In genomic region chr4:32083456-32083855, GRCm38 (mm10) we compare ENCODE assay signal across 21 mouse cellular contexts.
DNase-seq lines count a peak whose midpoint lies in the region; ATAC-seq lines count a peak whose summit lies in the region.
"Had no signal": no experiment of that assay in that cellular context is flagged by ENCODE, and none has a peak within 500 bp of the region (broad histone marks: within the 10 kb centered on the region; RNA-seq: fewer than 3 reads in every experiment).

No protein-coding gene starts in this region.

- WGBS in forebrain, embryonic 10.5 days = 51% methylated on average over 8 of the region's 8 CpGs
- WGBS in forebrain, embryonic 12.5 days = 42% methylated on average over 8 of the region's 8 CpGs
- WGBS in limb, embryonic 11.5 days = 64% methylated on average over 8 of the region's 8 CpGs

- no peak for DNase-seq in forebrain, embryonic 10.5 days (ENCODE audit: extremely low spot score, low spot score)
- peak; percentile 84 for DNase-seq in retina, postnatal 1 day
- DNase-seq in retina, embryonic 14.5 days (ENCODE audit: low spot score) = no peak
- DNase-seq in limb, embryonic 11.5 days (ENCODE audit: low spot score) = no peak
- no peak for DNase-seq in frontal cortex, postnatal 25 days (ENCODE audit: low spot score in 2 of 2)
- no peak for DNase-seq in liver
- DNase-seq: adrenal gland, postnatal 14 days; cerebellum, adult 11 months; cerebellum, postnatal 36 days; gastrocnemius, postnatal 14 days; heart, adult 18-20 months; heart, postnatal 4 days; thymus, postnatal 14 days had no signal

- ATAC-seq in forebrain, embryonic 12.5 days (ENCODE audit: low FRiP score) = no peak
- ATAC-seq in limb, embryonic 11.5 days (ENCODE audit: insufficient number of reproducible peaks, low FRiP score, low TSS enrichment, low read depth) = no peak
- ATAC-seq: activated CD4-positive, CD25-positive, alpha-beta regulatory T cell, adult 4 months; CD4-positive, CD25-positive, alpha-beta regulatory T cell, adult 4 months; intestine, postnatal 0 days; lung, postnatal 0 days; midbrain, embryonic 13.5 days had no signal

- H3K4me3 ChIP-seq in forebrain, embryonic 10.5 days = no peak overlapping the region
- H3K4me3 ChIP-seq in forebrain, embryonic 12.5 days (replicated peaks) = no peak overlapping the region
- no peak overlapping the region for H3K4me3 ChIP-seq in limb, embryonic 11.5 days (ENCODE audit: low read depth, low read length)
- H3K4me3 ChIP-seq: erythroblast, embryonic 14.5 days; kidney, embryonic 15.5 days; midbrain, embryonic 13.5 days had no signal

- H3K4me2 ChIP-seq in forebrain, embryonic 12.5 days = no peak overlapping the region
- H3K4me2 ChIP-seq in limb, embryonic 11.5 days (ENCODE audit: low read depth, severe bottlenecking) = no peak overlapping the region
- H3K4me2 ChIP-seq: kidney, embryonic 15.5 days; midbrain, embryonic 13.5 days had no signal

- H3K9me3 ChIP-seq in forebrain, embryonic 10.5 days = no peaks in the 10 kb centered on the region
- no peaks in the 10 kb centered on the region for H3K9me3 ChIP-seq in forebrain, embryonic 12.5 days
- no peaks in the 10 kb centered on the region for H3K9me3 ChIP-seq in limb, embryonic 11.5 days (ENCODE audit: control insufficient read depth, low read length)
- H3K9me3 ChIP-seq: kidney, embryonic 15.5 days; midbrain, embryonic 13.5 days had no signal

- H3K9ac ChIP-seq in forebrain, embryonic 12.5 days = no peak overlapping the region
- H3K9ac ChIP-seq in limb, embryonic 11.5 days (ENCODE audit: low read length) = no peak overlapping the region
- H3K9ac ChIP-seq: kidney, embryonic 15.5 days; midbrain, embryonic 13.5 days had no signal

- H3K4me1 ChIP-seq in forebrain, embryonic 10.5 days = peaks cover 11% of the 10 kb centered on the region
- H3K4me1 ChIP-seq in forebrain, embryonic 12.5 days = no peaks in the 10 kb centered on the region
- no peaks in the 10 kb centered on the region for H3K4me1 ChIP-seq in limb, embryonic 11.5 days (ENCODE audit: control insufficient read depth, insufficient read depth, low read length)
- H3K4me1 ChIP-seq: kidney, embryonic 15.5 days had no signal

- no peaks in the 10 kb centered on the region for H3K36me3 ChIP-seq in forebrain, embryonic 10.5 days (replicated peaks)
- H3K36me3 ChIP-seq in forebrain, embryonic 12.5 days (replicated peaks) = no peaks in the 10 kb centered on the region
- no peaks in the 10 kb centered on the region for H3K36me3 ChIP-seq in limb, embryonic 11.5 days (ENCODE audit: control insufficient read depth, insufficient read depth, low read length)
- H3K36me3 ChIP-seq: kidney, embryonic 15.5 days; midbrain, embryonic 13.5 days had no signal

- H3K27ac ChIP-seq in forebrain, embryonic 10.5 days = peak overlapping the region; percentile 60
- H3K27ac ChIP-seq in forebrain, embryonic 12.5 days = no peak overlapping the region
- H3K27ac ChIP-seq in limb, embryonic 11.5 days (replicated peaks; ENCODE audit: low read depth, low read length) = 0 out of 2 replicates have a peak overlapping the region, but pooled peaks have one; percentile 26
- H3K27ac ChIP-seq: kidney, embryonic 15.5 days; midbrain, embryonic 13.5 days had no signal

- H3K27me3 ChIP-seq in forebrain, embryonic 10.5 days (ENCODE audit: poor library complexity, severe bottlenecking) = no peaks in the 10 kb centered on the region
- H3K27me3 ChIP-seq in forebrain, embryonic 12.5 days = no peaks in the 10 kb centered on the region
- no peaks in the 10 kb centered on the region for H3K27me3 ChIP-seq in limb, embryonic 11.5 days (ENCODE audit: control insufficient read depth, insufficient read depth, low read length)
- H3K27me3 ChIP-seq: kidney, embryonic 15.5 days; midbrain, embryonic 13.5 days had no signal
